Mouse (Mus musculus): ENCODE measurements at regions not wholly inside any gene's neighbourhood (a gene's known extent, or its start where the extent isn't known, plus 50 kb on each side); places are given as distances from the start of the nearest gene placed in this dataset.

- TF ChIP-seq POLR2A (IDR thresholded peaks at IDR 0.05; ENCODE audit: low read depth, low read length) (no peak), CTCF (conservative IDR thresholded peaks at IDR 0.05; ENCODE audit: insufficient read depth, insufficient read length, low read depth, low read length) (no peak)
- Histone ChIP-seq H3K27me3 (replicated peaks; ENCODE audit: control insufficient read depth, insufficient read depth, low read length) (no peaks in the 10 kb centered on the region), H3K4me3 (ENCODE audit: insufficient read depth, low read depth, low read length) (no peak overlapping the region), H3K27ac (ENCODE audit: insufficient read depth, low read depth, low read length) (no peak overlapping the region), H3K4me1 (ENCODE audit: control insufficient read depth, insufficient read depth, low read length) (no peaks in the 10 kb centered on the region), H3K36me3 (ENCODE audit: control insufficient read depth, insufficient read depth, low read length) (no peaks in the 10 kb centered on the region)
- no peak for DNase-seq
These were observed 79.4 kb upstream of the Gm21897 start for GRCm38 (mm10) chr16:15237836-15238235.

- Histone ChIP-seq H3K4me1 (ENCODE audit: control insufficient read depth, insufficient read depth, low read length) (no peaks in the 10 kb centered on the region), H3K27me3 (replicated peaks; ENCODE audit: control insufficient read depth, insufficient read depth, low read length) (no peaks in the 10 kb centered on the region), H3K27ac (ENCODE audit: insufficient read depth, low read depth, low read length) (no peak overlapping the region), H3K4me3 (ENCODE audit: insufficient read depth, low read depth, low read length) (no peak overlapping the region), H3K36me3 (ENCODE audit: control insufficient read depth, insufficient read depth, low read length) (no peaks in the 10 kb centered on the region)
- TF ChIP-seq POLR2A (IDR thresholded peaks at IDR 0.05; ENCODE audit: low read depth, low read length) (no peak), CTCF (conservative IDR thresholded peaks at IDR 0.05; ENCODE audit: insufficient read depth, insufficient read length, low read depth, low read length) (no peak)
- no peak for DNase-seq
These were observed 78.8 kb upstream of the Gm21897 start for GRCm38 (mm10) chr16:15238449-15238848.

GRCm38 (mm10) chr16:15250186-15250585, 67.1 kb upstream of the Gm21897 start:
- no peak overlapping the region for H3K27ac ChIP-seq (ENCODE audit: insufficient read depth, low read depth, low read length)
- no peak overlapping the region for H3K4me3 ChIP-seq (ENCODE audit: insufficient read depth, low read depth, low read length)
- DNase-seq, result no peak
- no peak for TF ChIP-seq CTCF (conservative IDR thresholded peaks at IDR 0.05; ENCODE audit: insufficient read depth, insufficient read length, low read depth, low read length)
- TF ChIP-seq POLR2A (IDR thresholded peaks at IDR 0.05; ENCODE audit: low read depth, low read length), result no peak
- no peaks in the 10 kb centered on the region for H3K4me1 ChIP-seq (ENCODE audit: control insufficient read depth, insufficient read depth, low read length)
- H3K36me3 ChIP-seq (ENCODE audit: control insufficient read depth, insufficient read depth, low read length), result no peaks in the 10 kb centered on the region
- H3K27me3 ChIP-seq (replicated peaks; ENCODE audit: control insufficient read depth, insufficient read depth, low read length), result no peaks in the 10 kb centered on the region

DNA sequence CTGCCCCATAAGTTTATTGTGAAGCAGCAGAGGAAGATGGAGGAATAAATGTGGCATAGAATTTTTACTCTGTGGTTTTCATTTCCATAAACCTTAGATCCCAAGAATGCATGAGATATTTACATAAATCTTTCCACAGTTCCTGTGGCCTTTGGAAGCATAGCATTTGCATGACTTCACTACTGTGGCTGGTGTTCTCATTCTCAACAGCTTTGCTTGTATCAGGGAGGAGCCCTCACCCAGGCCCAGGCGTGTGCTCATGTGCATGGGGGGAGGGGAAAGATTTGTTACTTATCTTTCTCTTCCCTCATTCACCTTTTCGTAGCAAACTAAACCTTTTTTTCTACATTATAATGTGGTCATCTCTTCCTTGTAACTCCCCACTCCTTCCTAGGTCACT, 65.6 kb upstream of the Gm21897 start:
- no peaks in the 10 kb centered on the region for H3K4me1 ChIP-seq (ENCODE audit: control insufficient read depth, insufficient read depth, low read length)
- DNase-seq, result no peak
- no peaks in the 10 kb centered on the region for H3K27me3 ChIP-seq (replicated peaks; ENCODE audit: control insufficient read depth, insufficient read depth, low read length)
- no peak overlapping the region for H3K27ac ChIP-seq (ENCODE audit: insufficient read depth, low read depth, low read length)
- H3K36me3 ChIP-seq (ENCODE audit: control insufficient read depth, insufficient read depth, low read length), result no peaks in the 10 kb centered on the region
- no peak for TF ChIP-seq POLR2A (IDR thresholded peaks at IDR 0.05; ENCODE audit: low read depth, low read length)
- TF ChIP-seq CTCF (conservative IDR thresholded peaks at IDR 0.05; ENCODE audit: insufficient read depth, insufficient read length, low read depth, low read length), result no peak
- no peak overlapping the region for H3K4me3 ChIP-seq (ENCODE audit: insufficient read depth, low read depth, low read length)
- 68% methylated on average over 2 of the region's 2 CpGs for WGBS

GRCm38 (mm10) chr16:15252666-15253347, 64.5 kb upstream of the Gm21897 start:
- Histone ChIP-seq H3K27ac (ENCODE audit: insufficient read depth, low read depth, low read length) (no peak overlapping the region), H3K4me1 (ENCODE audit: control insufficient read depth, insufficient read depth, low read length) (no peaks in the 10 kb centered on the region), H3K36me3 (ENCODE audit: control insufficient read depth, insufficient read depth, low read length) (no peaks in the 10 kb centered on the region), H3K27me3 (replicated peaks; ENCODE audit: control insufficient read depth, insufficient read depth, low read length) (no peaks in the 10 kb centered on the region), H3K4me3 (ENCODE audit: insufficient read depth, low read depth, low read length) (no peak overlapping the region)
- peak; percentile 11 for DNase-seq
- 42% methylated on average over 6 of the region's 6 CpGs for WGBS
- TF ChIP-seq CTCF (conservative IDR thresholded peaks at IDR 0.05; ENCODE audit: insufficient read depth, insufficient read length, low read depth, low read length) (no peak), POLR2A (IDR thresholded peaks at IDR 0.05; ENCODE audit: low read depth, low read length) (no peak)

GRCm38 (mm10) chr16:15253348-15253693, 63.9 kb upstream of the Gm21897 start:
- WGBS, result 40% methylated on average over 3 of the region's 3 CpGs
- H3K36me3 ChIP-seq (ENCODE audit: control insufficient read depth, insufficient read depth, low read length), result no peaks in the 10 kb centered on the region
- H3K4me3 ChIP-seq (ENCODE audit: insufficient read depth, low read depth, low read length), result no peak overlapping the region
- H3K27me3 ChIP-seq (replicated peaks; ENCODE audit: control insufficient read depth, insufficient read depth, low read length), result no peaks in the 10 kb centered on the region
- no peak for TF ChIP-seq CTCF (conservative IDR thresholded peaks at IDR 0.05; ENCODE audit: insufficient read depth, insufficient read length, low read depth, low read length)
- TF ChIP-seq POLR2A (IDR thresholded peaks at IDR 0.05; ENCODE audit: low read depth, low read length), result no peak
- no peak for DNase-seq
- no peak overlapping the region for H3K27ac ChIP-seq (ENCODE audit: insufficient read depth, low read depth, low read length)
- H3K4me1 ChIP-seq (ENCODE audit: control insufficient read depth, insufficient read depth, low read length), result no peaks in the 10 kb centered on the region

- DNase-seq, result peak; percentile 31
- WGBS, result 70% methylated on average over 2 of the region's 2 CpGs
- Histone ChIP-seq H3K4me3 (ENCODE audit: insufficient read depth, low read depth, low read length) (no peak overlapping the region), H3K27ac (ENCODE audit: insufficient read depth, low read depth, low read length) (no peak overlapping the region), H3K27me3 (replicated peaks; ENCODE audit: control insufficient read depth, insufficient read depth, low read length) (no peaks in the 10 kb centered on the region), H3K4me1 (ENCODE audit: control insufficient read depth, insufficient read depth, low read length) (no peaks in the 10 kb centered on the region), H3K36me3 (ENCODE audit: control insufficient read depth, insufficient read depth, low read length) (no peaks in the 10 kb centered on the region)
- TF ChIP-seq POLR2A (IDR thresholded peaks at IDR 0.05; ENCODE audit: low read depth, low read length) (no peak), CTCF (conservative IDR thresholded peaks at IDR 0.05; ENCODE audit: insufficient read depth, insufficient read length, low read depth, low read length) (no peak)
These were observed 62.6 kb upstream of the Gm21897 start for GRCm38 (mm10) chr16:15254669-15255068.
